Mouse (Mus musculus) cortical plate, adult 2 months (tissue): ENCODE measurements around the gene Mrpl20.

ENCODE experiments used
- CTCF ChIP-seq: fragments of 200-500 bp; IDR thresholded peaks from 2 replicates; pipeline ENCODE4 v1.5.1; 2011; ENCODE audit warnings: mild to moderate bottlenecking, control low read depth, low read length; ENCODE audit not compliant: insufficient read depth; ENCODE audit errors: extremely low read depth
- POLR2A ChIP-seq: fragments of 200-500 bp; IDR thresholded peaks from 2 replicates; pipeline ENCODE4 v1.6.1; 2011; ENCODE audit warnings: mild to moderate bottlenecking, low read length, control low read depth; ENCODE audit not compliant: insufficient read depth; ENCODE audit errors: extremely low read depth

DNA sequence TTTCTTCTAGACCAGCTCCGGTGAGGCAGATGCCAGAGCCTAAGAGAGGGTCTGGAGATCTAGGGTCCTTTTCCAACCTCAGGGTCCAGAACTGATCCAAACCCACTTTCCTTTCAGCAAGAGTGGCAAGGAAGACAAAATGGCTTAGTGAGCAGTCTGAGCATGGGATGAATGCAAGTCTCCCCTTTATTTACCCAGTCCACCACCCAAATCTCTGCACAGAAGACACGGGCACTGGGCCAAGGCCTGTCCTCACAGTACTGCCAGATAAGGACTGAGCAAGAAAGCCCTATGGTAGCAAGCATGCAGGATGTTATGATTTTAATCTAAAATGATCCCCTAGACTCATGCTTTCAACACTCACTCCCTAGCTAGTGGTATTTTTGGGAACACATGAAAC is 24.9 kb upstream of the Mrpl20 start:
- TF ChIP-seq POLR2A (no peak), CTCF (no peak)
